Mouse (Mus musculus) lung, postnatal 14 days (tissue): Measurements from ENCODE around the gene Cysrt1.

Source experiments
- DNase-seq: peaks from one replicate; pipeline ENCODE4 v3.0.0; 2021

The Cysrt1 gene

GRCm38 (mm10) chr2:25203631-25204214 is 38.5 kb downstream of the Cysrt1 start:
- peak; percentile 19 for DNase-seq

GRCm38 (mm10) chr2:25200631-25201030 is 41.6 kb downstream of the Cysrt1 start:
- DNase-seq, result no peak

GRCm38 (mm10) chr2:25197946-25198345 is 44.3 kb downstream of the Cysrt1 start:
- no peak for DNase-seq

GRCm38 (mm10) chr2:25197191-25197590 is 45.1 kb downstream of the Cysrt1 start:
- DNase-seq, result peak; percentile 24

GRCm38 (mm10) chr2:25196172-25196954 is 45.9 kb downstream of the Cysrt1 start, which contains the start of gene Tor4a:
Tor4a (minus strand) TSS chr2:25196886.
- DNase-seq, result peak; percentile 79

GRCm38 (mm10) chr2:25195211-25196156 is 46.8 kb downstream of the Cysrt1 start:
- peak; percentile 77 for DNase-seq

- DNase-seq, result peak; percentile 23
These were observed 47.6 kb downstream of the Cysrt1 start for GRCm38 (mm10) chr2:25194486-25195171.

- DNase-seq, result no peak
These were observed 48.2 kb downstream of the Cysrt1 start for GRCm38 (mm10) chr2:25194006-25194405.

- DNase-seq, result peak; percentile 88
These were observed 48.9 kb downstream of the Cysrt1 start for GRCm38 (mm10) chr2:25193330-25193770.
